Mouse (Mus musculus): ENCODE results near the gene F11.
A peak's percentile ranks its signal among the peaks of the same experiment; 100 is the strongest.

Gene F11

DNA sequence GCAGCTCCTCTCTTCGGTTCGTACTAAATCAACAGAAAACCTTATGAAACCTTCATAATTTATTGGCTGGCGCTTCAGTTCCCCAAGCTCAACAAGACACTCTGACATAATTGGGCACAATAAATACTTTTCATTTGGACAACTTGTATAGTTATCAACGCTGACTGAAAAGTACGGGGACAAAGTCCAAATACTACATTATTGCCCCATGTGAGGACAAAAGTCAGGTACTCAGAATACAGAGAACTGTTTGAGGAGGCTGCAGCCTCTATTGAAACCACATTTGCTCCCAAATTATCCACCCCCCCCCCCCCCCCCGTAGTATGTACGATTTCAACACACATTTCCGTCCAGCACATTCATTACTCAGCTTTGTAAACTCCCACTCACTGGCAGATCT is 22.5 kb downstream of the F11 start:
- no peak for DNase-seq (ENCODE audit: low spot score)

GRCm38 (mm10) chr8:45238282-45238681 is 23.5 kb downstream of the F11 start:
- DNase-seq (ENCODE audit: low spot score) = peak; percentile 41

GRCm38 (mm10) chr8:45236164-45236912 is 25.5 kb downstream of the F11 start:
- DNase-seq (ENCODE audit: low spot score) = peak; percentile 72

DNA sequence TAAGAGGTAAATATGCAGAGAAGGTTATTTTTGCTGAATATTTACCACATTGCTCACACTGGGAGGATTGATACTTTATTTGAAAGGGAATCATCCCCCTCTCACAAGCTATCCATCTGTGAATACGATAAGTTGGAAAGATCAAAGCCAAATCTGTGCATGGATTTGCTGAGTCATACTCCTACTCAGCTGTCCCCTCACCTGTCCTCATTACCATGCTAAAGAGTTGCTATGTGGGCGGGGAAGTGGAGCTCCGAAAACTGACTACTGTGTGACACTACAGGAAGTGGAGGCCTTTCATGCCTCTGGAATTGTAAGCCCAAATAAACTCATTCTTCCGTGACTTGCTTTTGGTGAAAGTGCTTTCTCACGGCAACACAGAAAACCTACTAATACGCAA is 26.6 kb downstream of the F11 start:
- DNase-seq (ENCODE audit: low spot score) = no peak

GRCm38 (mm10) chr8:45233256-45233655 is 28.6 kb downstream of the F11 start:
- DNase-seq (ENCODE audit: low spot score) = no peak

GRCm38 (mm10) chr8:45202476-45202875 is 59.4 kb downstream of the F11 start:
- DNase-seq (ENCODE audit: low spot score) = no peak

DNA sequence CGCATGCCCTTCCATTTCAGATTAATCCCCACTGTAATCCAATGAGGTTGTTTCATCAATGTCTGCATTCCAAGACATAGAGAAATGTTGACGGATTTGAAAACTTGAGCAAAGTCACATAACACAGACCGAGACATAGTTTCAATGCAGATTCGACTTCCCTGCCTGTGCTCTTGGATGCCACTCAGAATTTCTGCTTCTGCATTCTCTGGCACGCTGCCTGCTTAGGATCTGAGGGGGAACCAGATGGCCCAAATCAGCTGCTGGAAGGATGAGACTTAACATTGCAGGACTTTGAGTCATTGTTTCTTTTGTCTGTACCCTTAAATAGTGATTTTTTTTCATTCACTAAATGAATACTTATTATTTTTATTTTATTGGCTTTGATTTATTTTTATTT is 60.2 kb downstream of the F11 start:
- peak; percentile 57 for DNase-seq (ENCODE audit: low spot score)

DNA sequence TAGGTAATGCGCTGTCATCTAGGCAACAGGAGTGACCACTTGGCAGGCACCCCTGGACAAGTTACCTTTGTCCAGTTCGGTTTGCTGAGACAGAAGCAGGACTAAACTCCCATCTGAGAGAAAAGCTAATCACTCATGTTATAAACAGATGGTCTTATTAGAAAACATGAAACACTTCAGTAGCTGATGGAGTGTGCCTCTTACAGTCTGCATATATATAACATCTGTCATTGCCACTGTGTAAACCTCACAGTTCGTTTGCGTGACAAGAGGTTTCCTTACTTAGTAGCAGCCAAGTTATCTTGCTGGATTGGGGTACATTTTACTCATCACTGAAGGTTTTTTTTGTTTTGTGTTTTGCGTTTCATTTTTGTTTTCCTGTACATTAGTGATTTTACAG is 64.5 kb downstream of the F11 start:
- no peak for DNase-seq (ENCODE audit: low spot score)

DNA sequence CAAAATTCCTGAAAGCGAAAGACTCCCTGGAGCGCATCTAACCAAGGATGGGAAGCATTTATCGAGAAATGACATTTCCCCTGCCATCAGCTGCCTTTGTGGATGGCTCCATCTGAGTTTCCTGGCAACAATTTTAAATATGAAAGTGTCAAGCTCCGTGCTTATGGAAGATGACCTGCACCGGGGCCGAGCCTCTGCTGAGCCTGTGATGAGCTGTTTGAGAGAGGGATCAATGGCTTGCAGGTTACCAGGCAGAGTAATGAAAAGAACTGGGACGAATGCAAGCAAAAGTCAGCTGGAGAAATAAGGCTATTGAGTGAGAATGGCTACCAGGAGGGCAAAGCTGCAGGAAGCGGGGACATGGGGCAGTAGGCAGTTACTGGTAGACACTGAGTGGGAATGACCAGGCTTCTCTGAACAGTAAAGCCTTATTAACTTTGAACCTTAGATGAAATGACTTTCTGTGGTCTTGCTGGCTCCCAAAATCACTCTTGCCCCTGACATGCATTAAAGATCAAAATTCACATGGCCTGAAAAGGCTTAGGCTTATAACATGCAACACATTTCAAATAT is 65.8 kb downstream of the F11 start:
- DNase-seq (ENCODE audit: low spot score) = no peak

Data from testis, postnatal 10 days (tissue).